Mouse (Mus musculus) liver, postnatal 0 days (tissue): ENCODE measurements around the gene Gm136. TPM values are rescaled to one million over a fixed set of nuclear protein-coding genes. Genes with fewer than 3 reads are reported as not detected.

Source experiments
- ATAC-seq: fragments of 200-750 bp; cut with Nextera tagmentation; 2 replicates; pipeline ENCODE4 v1.8.0; 2017; ENCODE audit warnings: mild to moderate bottlenecking, moderate library complexity
- DNase-seq: peaks from one replicate; pipeline ENCODE4 v3.0.0-alpha.2; 2016
- H3K27ac ChIP-seq: fragments of 300-500 bp; sonication (generic); 2 replicates; pipeline ENCODE4 v1.5.1; 2014; ENCODE audit warnings: antibody characterized with exemption, moderate library complexity, mild to moderate bottlenecking, low read depth
- H3K27me3 ChIP-seq: fragments of 300-500 bp; sonication (generic); 2 replicates; pipeline ENCODE4 v1.6.1; 2014; ENCODE audit warnings: low read length, control low read depth, mixed read lengths; ENCODE audit not compliant: insufficient read depth
- H3K36me3 ChIP-seq: fragments of 300-500 bp; sonication (generic); replicated peaks from 2 replicates; pipeline ENCODE4 v1.6.1; 2014; ENCODE audit warnings: mild to moderate bottlenecking, control low read depth, low read length, moderate library complexity, mixed read lengths; ENCODE audit not compliant: insufficient read depth
- H3K4me1 ChIP-seq: fragments of 300-500 bp; sonication (generic); 2 replicates; pipeline ENCODE4 v1.6.1; 2014; ENCODE audit warnings: antibody characterized with exemption, mild to moderate bottlenecking, control low read depth; ENCODE audit not compliant: insufficient read depth
- H3K4me2 ChIP-seq: fragments of 300-500 bp; sonication (generic); 2 replicates; pipeline ENCODE4 v1.6.1; 2014; ENCODE audit warnings: low read depth, mild to moderate bottlenecking, low read length, moderate library complexity, mixed read lengths
- H3K4me3 ChIP-seq: fragments of 300-500 bp; sonication (generic); 2 replicates; pipeline ENCODE4 v1.5.1; 2014; ENCODE audit warnings: low read depth, low read length
- H3K9ac ChIP-seq: fragments of 300-500 bp; sonication (generic); replicated peaks from 2 replicates; pipeline ENCODE4 v1.6.1; 2014; ENCODE audit warnings: mild to moderate bottlenecking, moderate library complexity
- H3K9me3 ChIP-seq: fragments of 300-500 bp; sonication (generic); 2 replicates; pipeline ENCODE4 v1.6.1; 2016; ENCODE audit warnings: mild to moderate bottlenecking, control low read depth, low read length, mixed read lengths
- CTCF ChIP-seq: sonication (generic); IDR thresholded peaks from 2 replicates; pipeline ENCODE4 v1.5.1; 2016; ENCODE audit warnings: antibody characterized with exemption, low read depth
- EP300 ChIP-seq: IDR thresholded peaks from 2 replicates; pipeline ENCODE4 v1.6.1; 2016; ENCODE audit warnings: antibody characterized with exemption, low read depth, mild to moderate bottlenecking
- WGBS: fragments of 180-500 bp; shearing (Covaris S2); extraction: QIAGEN DNeasy Blood & Tissue Kit; methylation state at CpG from one replicate; pipeline ENCODE4 v1.1.7; 2014; ENCODE audit not compliant: insufficient replicate concordance; 5-methylcytosine and 5-hydroxymethylcytosine counted together
- polyA plus RNA-seq: library from polyadenylated mRNA; unstranded; fragments of >200 nt; fragmentation: Nextera tagmentation; extraction: Ambion mirVana; gene quantifications from 2 replicates; pipeline ENCODE4 v1.2.1, GENCODE M21; 2015

Gm136 gene
- not detected in 2 replicates for polyA plus RNA-seq

DNA sequence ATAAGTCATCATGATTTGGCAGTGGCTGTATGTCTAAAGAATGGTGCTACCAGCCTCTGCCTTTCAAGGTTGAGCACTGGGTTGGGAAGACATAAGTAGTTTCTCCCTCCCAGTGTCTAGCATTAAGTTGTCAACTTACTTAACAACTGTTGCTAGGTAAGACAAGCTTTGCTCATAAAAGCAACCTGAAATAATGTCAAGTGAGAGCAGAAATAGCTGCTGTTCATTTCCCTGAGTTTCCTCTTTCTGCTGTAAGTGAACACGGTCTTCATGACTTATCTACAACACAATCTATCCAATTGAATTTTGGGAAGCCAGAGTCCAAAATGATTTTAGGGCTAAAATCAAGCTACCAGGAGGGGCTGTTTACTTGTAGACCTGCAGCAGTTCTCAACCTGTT, at the start of gene Gm136:
TSS of gene Gm136 (minus strand) at position 101 of the 400 bp plus-strand sequence.
- WGBS, result 56% methylated on average over 1 of the region's 1 CpGs
- ATAC-seq (no peak), DNase-seq (no peak)
- Histone ChIP-seq H3K9me3 (no peaks in the 10 kb centered on the region), H3K36me3 (no peaks in the 10 kb centered on the region), H3K4me3 (no peak within 1 kb of the TSS), H3K9ac (no peak within 1 kb of the TSS), H3K27me3 (no peaks in the 10 kb centered on the region), H3K27ac (no peak within 1 kb of the TSS), H3K4me1 (no peaks in the 10 kb centered on the region), H3K4me2 (no peak within 1 kb of the TSS)
- TF ChIP-seq EP300 (no peak), CTCF (no peak)

DNA sequence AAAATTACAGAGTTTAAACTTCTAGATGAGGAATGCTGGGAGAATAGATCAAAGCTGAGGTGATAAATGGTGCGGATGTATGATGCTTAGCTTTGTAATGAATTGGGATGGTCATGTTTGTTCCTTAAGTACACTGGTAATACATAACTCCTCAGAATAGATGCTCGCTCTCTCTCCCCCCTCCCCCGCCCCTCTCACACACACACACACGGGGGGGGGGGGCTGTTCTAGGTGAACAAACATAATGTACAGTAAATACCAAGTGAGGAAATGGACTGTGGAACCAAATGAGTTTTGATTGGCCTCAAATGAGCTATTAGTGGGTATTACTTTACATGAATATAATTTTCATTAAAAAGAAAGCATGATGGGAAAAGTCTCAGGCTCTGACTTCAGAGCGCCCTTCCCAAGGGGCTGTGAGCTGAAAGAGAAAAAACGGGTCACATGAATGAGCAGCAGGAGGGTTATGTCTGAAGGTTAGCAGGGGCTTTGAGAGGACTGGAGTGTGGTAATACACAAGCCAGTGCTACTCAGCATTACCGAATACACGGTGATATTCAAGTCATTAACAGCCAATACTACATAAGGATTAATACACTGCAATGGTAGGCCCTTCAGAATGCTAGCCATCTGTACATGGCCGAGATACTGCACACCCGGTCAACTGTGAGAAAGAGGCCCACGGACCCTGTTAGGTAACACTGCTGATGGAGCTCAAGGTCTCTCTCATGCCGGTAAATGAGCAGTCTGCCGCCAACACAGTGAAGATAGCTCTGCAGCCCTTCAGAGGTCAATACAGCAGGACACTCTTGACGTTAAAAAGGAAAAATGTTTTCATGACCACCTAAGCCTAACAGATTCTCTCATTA, 45.3 kb upstream of the Gm136 start:
- Histone ChIP-seq H3K36me3 (peaks cover 9% of the 10 kb centered on the region; the same call in 1 of the 2 replicates), H3K4me1 (peaks cover 8% of the 10 kb centered on the region; the same call in 1 of the 2 replicates), H3K9ac (no peak overlapping the region), H3K27me3 (no peaks in the 10 kb centered on the region), H3K9me3 (no peaks in the 10 kb centered on the region), H3K27ac (no peak overlapping the region), H3K4me2 (no peak overlapping the region), H3K4me3 (no peak overlapping the region)
- no peak for DNase-seq
- no peak for ATAC-seq
- TF ChIP-seq CTCF, result no peak
- no peak for TF ChIP-seq EP300
- 77% methylated on average over 14 of the region's 14 CpGs for WGBS

- Histone ChIP-seq H3K9me3 (no peaks in the 10 kb centered on the region), H3K36me3 (0 out of 2 replicates have a peak, but pooled peaks cover 2% of the 10 kb centered on the region), H3K27ac (no peak overlapping the region), H3K4me2 (no peak overlapping the region), H3K4me3 (no peak overlapping the region), H3K9ac (no peak overlapping the region), H3K27me3 (no peaks in the 10 kb centered on the region), H3K4me1 (peaks cover 8% of the 10 kb centered on the region; the same call in 1 of the 2 replicates)
- ATAC-seq (no peak), DNase-seq (no peak)
- 68% methylated on average over 2 of the region's 2 CpGs for WGBS
- TF ChIP-seq EP300, result no peak
- TF ChIP-seq CTCF, result no peak
Measured at GRCm38 (mm10) chr4:34798005-34798404, 41.9 kb upstream of the Gm136 start.

DNA sequence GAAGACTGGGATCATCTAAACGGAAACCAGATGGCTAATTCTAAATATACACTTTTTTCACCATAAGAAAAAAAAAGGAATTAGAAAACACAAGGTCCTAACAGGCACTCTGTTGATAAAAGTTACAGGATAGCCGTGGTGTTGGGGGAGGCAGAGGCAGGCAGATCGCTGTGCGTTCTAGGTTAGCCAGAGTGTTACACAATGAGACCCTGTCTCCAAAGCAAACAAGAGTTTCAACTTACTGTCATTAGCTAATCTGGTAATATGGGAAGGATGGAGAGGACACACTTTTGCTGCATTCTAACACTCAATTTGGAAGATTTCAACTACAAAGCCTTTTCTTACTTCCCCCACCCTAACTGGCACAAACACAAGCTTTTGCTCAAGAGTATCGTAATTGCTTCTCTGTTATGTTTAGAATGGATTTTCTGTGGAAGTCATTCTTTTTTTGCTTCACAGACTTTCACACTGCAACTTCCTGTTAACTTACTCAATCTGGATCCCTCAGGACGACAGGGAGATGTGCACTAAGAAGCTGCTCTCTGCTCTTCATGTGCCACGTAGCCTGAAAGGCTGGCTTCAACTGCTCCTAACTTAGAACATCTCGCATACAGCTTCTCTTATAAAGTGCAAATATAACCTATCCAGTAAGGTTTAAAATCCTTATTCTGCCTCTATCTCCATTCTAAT, 41.4 kb upstream of the Gm136 start:
- Histone ChIP-seq H3K9ac (no peak overlapping the region), H3K9me3 (no peaks in the 10 kb centered on the region), H3K4me3 (no peak overlapping the region), H3K27ac (no peak overlapping the region), H3K4me1 (peaks cover 8% of the 10 kb centered on the region; the same call in 1 of the 2 replicates), H3K4me2 (no peak overlapping the region), H3K27me3 (no peaks in the 10 kb centered on the region), H3K36me3 (0 out of 2 replicates have a peak, but pooled peaks cover 2% of the 10 kb centered on the region)
- ATAC-seq, result no peak
- DNase-seq, result no peak
- WGBS, result 59% methylated on average over 8 of the region's 8 CpGs
- TF ChIP-seq EP300, result no peak
- TF ChIP-seq CTCF, result no peak

GRCm38 (mm10) chr4:34796294-34796693, 40.2 kb upstream of the Gm136 start:
- Histone ChIP-seq H3K27me3 (no peaks in the 10 kb centered on the region), H3K4me1 (peaks cover 8% of the 10 kb centered on the region; the same call in 1 of the 2 replicates), H3K36me3 (no peaks in the 10 kb centered on the region), H3K9me3 (no peaks in the 10 kb centered on the region), H3K4me3 (no peak overlapping the region), H3K27ac (no peak overlapping the region), H3K9ac (no peak overlapping the region), H3K4me2 (no peak overlapping the region)
- ATAC-seq (no peak), DNase-seq (no peak)
- TF ChIP-seq EP300 (no peak), CTCF (no peak)
- WGBS, result 89% methylated on average over 5 of the region's 5 CpGs

GRCm38 (mm10) chr4:34786476-34786875, 30.4 kb upstream of the Gm136 start:
- H3K4me2 ChIP-seq, result no peak overlapping the region
- H3K9me3 ChIP-seq, result no peaks in the 10 kb centered on the region
- H3K9ac ChIP-seq, result no peak overlapping the region
- DNase-seq (no peak), ATAC-seq (no peak)
- 67% methylated on average over 3 of the region's 3 CpGs for WGBS
- H3K27me3 ChIP-seq, result no peaks in the 10 kb centered on the region
- no peaks in the 10 kb centered on the region for H3K36me3 ChIP-seq
- H3K4me3 ChIP-seq, result no peak overlapping the region
- H3K27ac ChIP-seq, result no peak overlapping the region
- TF ChIP-seq EP300, result no peak
- TF ChIP-seq CTCF, result no peak
- H3K4me1 ChIP-seq, result no peaks in the 10 kb centered on the region
